Mouse (Mus musculus) liver, embryonic 11.5 days (tissue): ENCODE data around the gene Pik3cd. TPM values are rescaled to one million over a fixed set of nuclear protein-coding genes. Genes with fewer than 3 reads are reported as not detected.

Source experiments
- ATAC-seq: fragments of 200-750 bp; cut with Nextera tagmentation; replicated peaks from 2 replicates; pipeline ENCODE4 v1.8.0; 2017; ENCODE audit warnings: moderate number of reproducible peaks, mild to moderate bottlenecking, moderate TSS enrichment, moderate library complexity; ENCODE audit not compliant: low FRiP score
- DNase-seq: peaks from one replicate; pipeline ENCODE4 v3.0.0-alpha.2; 2017; ENCODE audit warnings: low spot score
- H3K27ac ChIP-seq: fragments of 300-500 bp; sonication (generic); 2 replicates; pipeline ENCODE4 v1.5.1; 2014; ENCODE audit warnings: mild to moderate bottlenecking, low read depth, low read length, control low read depth
- H3K27me3 ChIP-seq: fragments of 300-500 bp; sonication (generic); replicated peaks from 2 replicates; pipeline ENCODE4 v1.6.1; 2014; ENCODE audit warnings: low read length, mixed read lengths; ENCODE audit not compliant: control insufficient read depth, insufficient read depth
- H3K36me3 ChIP-seq: fragments of 300-500 bp; sonication (generic); 2 replicates; pipeline ENCODE4 v1.6.1; 2014; ENCODE audit warnings: mild to moderate bottlenecking, low read length, moderate library complexity, mixed read lengths; ENCODE audit not compliant: control insufficient read depth, insufficient read depth
- H3K4me1 ChIP-seq: fragments of 300-500 bp; sonication (generic); replicated peaks from 2 replicates; pipeline ENCODE4 v1.6.1; 2014; ENCODE audit warnings: low read length, mixed read lengths; ENCODE audit not compliant: control insufficient read depth, insufficient read depth
- H3K4me2 ChIP-seq: fragments of 300-500 bp; sonication (generic); 2 replicates; pipeline ENCODE4 v1.6.1; 2014; ENCODE audit warnings: mild to moderate bottlenecking, control low read depth, moderate library complexity
- H3K4me3 ChIP-seq: fragments of 300-500 bp; sonication (generic); 2 replicates; pipeline ENCODE4 v1.5.1; 2014; ENCODE audit warnings: low read depth, low read length, control low read depth
- H3K9ac ChIP-seq: fragments of 300-500 bp; sonication (generic); 2 replicates; pipeline ENCODE4 v1.6.1; 2014; ENCODE audit warnings: low read depth, low read length, control low read depth
- H3K9me3 ChIP-seq: fragments of 300-500 bp; sonication (generic); 2 replicates; pipeline ENCODE4 v1.6.1; 2016; ENCODE audit warnings: low read length, inconsistent platforms, mixed read lengths; ENCODE audit not compliant: control insufficient read depth
- WGBS: fragments of 180-500 bp; shearing (Covaris S2); extraction: QIAGEN DNeasy Blood & Tissue Kit; methylation state at CpG from one replicate; pipeline ENCODE4 v1.1.7; 2014; 5-methylcytosine and 5-hydroxymethylcytosine counted together
- microRNA-seq: library from miRNA; unstranded; fragments of <30 nt; microRNA quantifications from one replicate; pipeline ENCODE4, GENCODE M21; 2017; ENCODE audit warnings: borderline number of aligned reads
- polyA plus RNA-seq: library from polyadenylated mRNA; unstranded; fragments of >200 nt; fragmentation: Nextera tagmentation; extraction: Ambion mirVana; gene quantifications from 2 replicates; pipeline ENCODE4 v1.2.1, GENCODE M21; 2014

The Pik3cd gene
- polyA plus RNA-seq, 1 experiment from 2014 or later: 12.6 TPM

DNA sequence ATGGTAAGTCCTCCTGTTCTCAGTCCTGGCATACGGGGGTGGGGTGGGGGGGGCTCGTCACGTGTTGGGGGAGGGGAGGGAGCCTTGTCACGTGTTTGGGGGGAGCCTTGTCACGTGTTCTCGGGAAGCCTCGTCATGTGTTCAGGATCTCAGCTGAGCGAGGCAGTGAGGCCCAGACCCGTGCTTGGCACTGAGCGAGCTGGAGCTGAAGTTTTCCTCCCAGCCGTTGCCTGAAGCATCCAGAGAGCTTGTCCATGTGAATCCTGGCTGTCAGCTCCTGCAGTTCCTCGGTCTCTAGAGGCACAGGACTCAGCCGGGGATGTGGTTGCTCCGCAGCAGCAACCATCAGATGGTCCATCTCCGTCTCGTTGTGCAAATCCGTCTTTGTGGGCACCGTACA, 96.3 kb downstream of the Pik3cd start:
- Histone ChIP-seq H3K9ac (no peak overlapping the region), H3K27me3 (no peaks in the 10 kb centered on the region), H3K27ac (no peak overlapping the region), H3K9me3 (no peaks in the 10 kb centered on the region), H3K4me3 (no peak overlapping the region), H3K36me3 (no peaks in the 10 kb centered on the region), H3K4me2 (no peak overlapping the region), H3K4me1 (peaks cover 9% of the 10 kb centered on the region; the same call in 1 of the 2 replicates)
- DNase-seq (no peak), ATAC-seq (no peak)
- WGBS: 79% methylated on average over 18 of the region's 18 CpGs

DNA sequence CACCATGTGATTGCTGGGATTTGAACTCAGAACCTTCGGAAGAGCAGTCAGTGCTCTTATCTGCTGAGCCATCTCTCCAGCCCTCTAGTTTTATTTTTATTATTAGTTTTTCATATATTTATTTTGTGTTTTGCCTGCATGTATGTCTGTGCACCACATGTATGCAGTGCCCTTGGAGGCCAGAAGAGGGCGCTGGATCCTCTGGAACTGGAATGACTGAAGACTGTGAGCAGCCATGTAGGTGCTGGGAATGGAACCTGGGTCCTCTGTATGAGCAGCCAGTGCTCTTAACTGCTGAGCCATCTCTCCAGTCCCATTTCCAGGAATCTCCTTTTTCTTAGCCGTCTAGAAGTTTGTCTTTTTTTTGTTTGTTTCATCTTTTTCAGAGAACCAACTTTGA, 97.9 kb downstream of the Pik3cd start:
- H3K4me3 ChIP-seq: no peak overlapping the region
- no peaks in the 10 kb centered on the region for H3K36me3 ChIP-seq
- H3K27me3 ChIP-seq: no peaks in the 10 kb centered on the region
- no peak overlapping the region for H3K4me2 ChIP-seq
- DNase-seq: no peak
- H3K9me3 ChIP-seq: no peaks in the 10 kb centered on the region
- peaks cover 9% of the 10 kb centered on the region; the same call in 1 of the 2 replicates for H3K4me1 ChIP-seq
- H3K9ac ChIP-seq: no peak overlapping the region
- 73% methylated on average over 3 of the region's 3 CpGs for WGBS
- no peak for ATAC-seq
- H3K27ac ChIP-seq: no peak overlapping the region

DNA sequence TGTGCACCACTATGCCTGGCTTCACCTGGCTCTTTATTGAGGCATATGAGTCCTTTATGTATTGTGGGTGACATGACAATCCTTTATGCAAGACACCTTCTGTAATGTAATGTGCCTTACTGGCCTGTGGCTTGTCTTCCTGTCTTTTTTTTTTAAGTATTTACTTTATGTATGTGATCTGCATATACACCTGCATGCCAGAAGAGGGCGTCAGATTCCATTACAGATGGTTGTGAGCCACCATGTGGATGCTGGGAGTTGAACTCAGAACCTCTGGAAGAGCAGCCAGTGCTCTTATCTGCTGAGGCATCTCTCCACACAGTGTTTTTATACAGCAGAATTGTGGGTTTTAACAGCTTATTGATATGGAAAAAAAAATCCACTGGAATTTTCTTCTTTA, 98.5 kb downstream of the Pik3cd start:
- Histone ChIP-seq H3K4me1 (peaks cover 9% of the 10 kb centered on the region; the same call in 1 of the 2 replicates), H3K36me3 (no peaks in the 10 kb centered on the region), H3K27ac (no peak overlapping the region), H3K9ac (no peak overlapping the region), H3K4me2 (no peak overlapping the region), H3K9me3 (no peaks in the 10 kb centered on the region), H3K4me3 (no peak overlapping the region), H3K27me3 (no peaks in the 10 kb centered on the region)
- DNase-seq (no peak), ATAC-seq (no peak)
- 50% methylated on average over 1 of the region's 1 CpGs for WGBS

DNA sequence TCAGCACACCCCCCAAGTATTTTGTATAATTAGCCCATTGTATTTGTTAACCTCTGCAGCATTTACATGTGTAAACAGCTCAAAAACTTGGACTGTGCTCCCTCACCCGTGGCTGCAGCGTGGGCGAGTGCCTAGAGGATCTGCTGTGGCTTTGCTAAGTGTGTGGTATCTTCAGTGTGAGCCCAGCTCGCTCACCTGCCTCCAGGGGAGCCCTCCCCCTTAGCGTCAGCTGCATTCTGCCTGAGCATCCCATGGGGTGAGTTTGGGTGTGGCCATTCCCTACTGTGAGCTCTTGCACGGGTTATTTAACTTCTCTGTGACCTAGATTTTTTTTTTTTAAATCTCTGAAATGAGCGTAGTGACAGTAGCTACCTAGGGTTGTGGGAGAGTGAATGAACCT, 100.1 kb downstream of the Pik3cd start:
- DNase-seq: no peak
- no peak overlapping the region for H3K9ac ChIP-seq
- WGBS: 63% methylated on average over 7 of the region's 7 CpGs
- no peaks in the 10 kb centered on the region for H3K27me3 ChIP-seq
- H3K9me3 ChIP-seq: no peaks in the 10 kb centered on the region
- H3K27ac ChIP-seq: no peak overlapping the region
- no peak for ATAC-seq
- peaks cover 3% of the 10 kb centered on the region; the same call in 1 of the 2 replicates for H3K4me1 ChIP-seq
- H3K4me3 ChIP-seq: no peak overlapping the region
- H3K36me3 ChIP-seq: no peaks in the 10 kb centered on the region
- no peak overlapping the region for H3K4me2 ChIP-seq

DNA sequence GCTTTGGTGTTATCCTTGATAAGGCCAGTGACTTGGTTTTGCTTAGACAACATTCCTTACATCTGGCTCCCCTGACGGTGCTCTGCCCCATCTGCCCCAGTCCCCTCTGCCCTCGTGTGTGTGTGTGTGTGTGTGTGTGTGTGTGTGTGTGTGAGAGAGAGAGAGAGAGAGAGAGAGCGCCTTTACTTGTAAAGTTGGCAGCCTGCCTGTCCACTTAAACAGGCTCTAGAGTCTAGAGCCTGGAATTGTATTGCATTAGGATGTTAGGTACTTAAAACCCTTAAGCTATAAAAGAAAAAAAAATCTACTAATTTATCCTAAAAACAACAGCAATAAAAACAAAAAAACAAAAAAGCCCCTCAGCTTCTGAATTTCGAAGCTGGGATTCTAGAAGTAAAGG, 100.9 kb downstream of the Pik3cd start:
- no peaks in the 10 kb centered on the region for H3K4me1 ChIP-seq
- H3K4me2 ChIP-seq: no peak overlapping the region
- no peaks in the 10 kb centered on the region for H3K9me3 ChIP-seq
- no peaks in the 10 kb centered on the region for H3K27me3 ChIP-seq
- ATAC-seq (no peak), DNase-seq (no peak)
- H3K36me3 ChIP-seq: no peaks in the 10 kb centered on the region
- no peak overlapping the region for H3K9ac ChIP-seq
- H3K27ac ChIP-seq: no peak overlapping the region
- no peak overlapping the region for H3K4me3 ChIP-seq
- 35% methylated on average over 4 of the region's 4 CpGs for WGBS

DNA sequence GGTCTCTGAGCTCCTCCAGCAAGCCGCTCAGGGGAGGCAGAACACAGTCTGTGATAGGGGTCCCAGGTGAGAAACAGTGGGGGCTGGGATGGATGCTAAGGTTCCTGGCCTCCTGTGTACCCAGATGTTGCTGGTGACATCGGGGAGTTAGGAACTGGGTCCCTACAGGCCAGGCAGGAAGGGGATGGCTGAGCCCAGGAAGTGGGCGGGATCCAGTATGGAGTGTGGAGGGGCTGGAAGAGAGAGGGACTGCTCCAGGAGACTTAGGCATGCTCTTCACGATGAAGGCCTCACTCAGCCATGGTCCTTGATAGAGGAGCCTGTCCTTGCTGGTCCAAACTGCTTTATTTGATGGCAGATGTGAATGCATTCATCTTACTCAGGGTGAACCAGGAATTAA, 102.2 kb downstream of the Pik3cd start:
- no peak for ATAC-seq
- WGBS: 73% methylated on average over 4 of the region's 4 CpGs
- no peak overlapping the region for H3K27ac ChIP-seq

DNA sequence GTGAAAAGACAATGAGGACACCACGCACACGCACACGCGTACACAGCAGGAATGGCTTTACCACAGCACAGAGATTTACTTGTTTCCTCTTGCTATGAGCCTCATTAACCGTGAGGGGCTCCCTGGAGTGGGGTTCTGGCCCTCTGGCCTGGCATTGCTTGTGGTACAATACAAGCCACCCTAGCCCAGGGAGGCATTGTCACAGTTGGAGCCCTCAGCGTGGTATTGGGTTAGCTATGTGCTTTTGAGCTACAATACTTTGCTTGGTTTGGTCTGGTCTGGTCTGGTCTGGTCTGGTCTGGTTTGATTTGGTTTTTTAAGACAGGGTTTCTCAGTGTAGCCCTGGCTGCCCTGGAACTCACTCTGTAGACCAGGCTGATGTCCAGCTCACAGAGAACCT, 102.8 kb downstream of the Pik3cd start:
- H3K27ac ChIP-seq: no peak overlapping the region
- ATAC-seq: no peak
- DNase-seq: no peak
- H3K36me3 ChIP-seq: no peaks in the 10 kb centered on the region
- H3K4me3 ChIP-seq: no peak overlapping the region
- H3K4me1 ChIP-seq: no peaks in the 10 kb centered on the region
- WGBS: 90% methylated on average over 6 of the region's 6 CpGs
- H3K27me3 ChIP-seq: no peaks in the 10 kb centered on the region
- H3K9ac ChIP-seq: no peak overlapping the region
- no peak overlapping the region for H3K4me2 ChIP-seq
- no peaks in the 10 kb centered on the region for H3K9me3 ChIP-seq

More for the DNA sequence above, 102.2 kb downstream of the Pik3cd start:
- H3K9ac ChIP-seq: no peak overlapping the region
- H3K4me1 ChIP-seq: no peaks in the 10 kb centered on the region
- H3K27me3 ChIP-seq: no peaks in the 10 kb centered on the region
- no peaks in the 10 kb centered on the region for H3K9me3 ChIP-seq
- no peak overlapping the region for H3K4me2 ChIP-seq
- H3K36me3 ChIP-seq: no peaks in the 10 kb centered on the region
- no peak overlapping the region for H3K4me3 ChIP-seq
- DNase-seq: no peak

Small RNA genes within 50 kb of the gene (microRNA-seq; reads per million reads assigned to microRNA genes)
- gene Mir7023: not detected

Other genes starting within 250 kb of the Pik3cd start
- gene Rbp7, start 247.6 kb downstream of the Pik3cd start, polyA plus RNA-seq: not detected in 2 replicates
- gene Tmem274, start 225.2 kb downstream of the Pik3cd start, polyA plus RNA-seq: 0.31 TPM in 1 of 2 replicates, not detected in the other
- 13.0 and 14.3 TPM in 2 replicates for gene Nmnat1, start 217.4 kb downstream of the Pik3cd start, polyA plus RNA-seq
- gene Lzic, start 217.3 kb downstream of the Pik3cd start, polyA plus RNA-seq: 41.8 and 43.6 TPM in 2 replicates
- gene Ctnnbip1, start 184.3 kb downstream of the Pik3cd start, polyA plus RNA-seq: 21.4 and 24.6 TPM in 2 replicates
- gene Clstn1, start 116.1 kb downstream of the Pik3cd start, polyA plus RNA-seq: 7.8 and 7.9 TPM in 2 replicates
- gene Tmem201, start 35.5 kb upstream of the Pik3cd start, polyA plus RNA-seq: 16.8 and 16.9 TPM in 2 replicates
- gene Slc25a33, start 71.7 kb upstream of the Pik3cd start, polyA plus RNA-seq: 21.9 and 23.2 TPM in 2 replicates